Mouse (Mus musculus): ENCODE measurements around the gene Zbtb25. TPM values are rescaled to one million over a fixed set of nuclear protein-coding genes. Genes with fewer than 3 reads are reported as not detected.

Zbtb25 gene
- polyA plus RNA-seq, 1 experiment from 2014 or later, result 13.1 TPM

GRCm38 (mm10) chr12:76402991-76403885 is 33.8 kb upstream of the Zbtb25 start:
- Histone ChIP-seq H3K4me2 (peak overlapping the region; percentile 85), H3K4me3 (peak overlapping the region; percentile 70), H3K36me3 (no peaks in the 10 kb centered on the region), H3K9ac (peak overlapping the region; percentile 71), H3K27me3 (peaks cover 42% of the 10 kb centered on the region), H3K27ac (replicated peaks) (peak overlapping the region; percentile 91), H3K4me1 (replicated peaks) (peaks cover 24% of the 10 kb centered on the region), H3K9me3 (no peaks in the 10 kb centered on the region)
- peak; percentile 90 for ATAC-seq (ENCODE audit: low FRiP score, low read depth)
- WGBS, result under 1% methylated on average over 49 of the region's 54 CpGs

DNA sequence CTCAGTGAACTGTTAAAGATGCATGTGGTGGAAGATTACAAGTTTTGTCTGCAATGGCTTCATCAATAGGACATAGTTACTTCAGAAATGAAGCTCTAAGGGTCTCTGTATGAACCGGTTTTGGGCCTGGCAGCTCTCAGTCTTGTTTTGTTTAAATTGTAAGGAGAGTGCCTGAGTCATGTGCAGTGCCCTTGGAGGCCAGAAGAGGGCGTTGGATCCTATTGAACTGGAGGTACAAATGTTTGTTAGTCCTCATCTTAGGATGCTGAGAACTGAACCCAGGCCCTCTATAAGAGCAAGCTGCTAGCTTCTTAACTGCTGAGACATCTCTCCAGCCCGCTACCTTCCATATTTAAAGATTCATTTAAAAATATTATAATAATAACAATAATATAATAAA is 32.3 kb upstream of the Zbtb25 start:
- Histone ChIP-seq H3K4me3 (no peak overlapping the region), H3K4me2 (no peak overlapping the region), H3K27ac (replicated peaks) (no peak overlapping the region), H3K9me3 (no peaks in the 10 kb centered on the region), H3K27me3 (peaks cover 29% of the 10 kb centered on the region), H3K4me1 (replicated peaks) (peaks cover 24% of the 10 kb centered on the region), H3K9ac (no peak overlapping the region), H3K36me3 (no peaks in the 10 kb centered on the region)
- ATAC-seq (ENCODE audit: low FRiP score, low read depth), result no peak
- WGBS, result 60% methylated on average over 3 of the region's 3 CpGs

DNA sequence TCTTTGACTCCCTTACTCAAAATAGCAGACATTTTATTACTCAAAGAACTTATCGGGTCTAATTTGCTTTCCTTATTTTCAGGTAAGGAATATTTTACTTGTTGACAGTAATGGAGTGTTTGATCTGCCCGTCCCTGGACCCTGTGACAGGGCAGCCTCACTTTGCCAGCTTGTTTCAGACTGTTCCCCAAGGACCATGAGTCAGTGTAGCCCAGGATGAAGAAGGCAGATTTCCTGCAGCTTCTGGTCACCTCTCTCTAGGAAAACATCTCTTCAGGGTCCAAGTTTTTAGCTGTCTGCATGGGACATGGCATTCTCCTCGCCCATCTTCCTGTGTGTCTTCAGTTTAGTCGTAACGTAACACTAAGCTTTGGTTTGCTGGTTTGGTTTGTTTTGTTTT is 27.9 kb upstream of the Zbtb25 start:
- no peak for ATAC-seq (ENCODE audit: low FRiP score, low read depth)
- Histone ChIP-seq H3K36me3 (no peaks in the 10 kb centered on the region), H3K9ac (no peak overlapping the region), H3K4me3 (no peak overlapping the region), H3K4me1 (replicated peaks) (no peaks in the 10 kb centered on the region), H3K4me2 (no peak overlapping the region), H3K27me3 (peaks cover 7% of the 10 kb centered on the region), H3K27ac (replicated peaks) (no peak overlapping the region), H3K9me3 (no peaks in the 10 kb centered on the region)
- WGBS, result 86% methylated on average over 5 of the region's 5 CpGs

GRCm38 (mm10) chr12:76392979-76393378 is 23.6 kb upstream of the Zbtb25 start:
- Histone ChIP-seq H3K4me1 (replicated peaks) (no peaks in the 10 kb centered on the region), H3K36me3 (no peaks in the 10 kb centered on the region), H3K4me3 (no peak overlapping the region), H3K27ac (replicated peaks) (no peak overlapping the region), H3K9ac (no peak overlapping the region), H3K27me3 (no peaks in the 10 kb centered on the region), H3K9me3 (no peaks in the 10 kb centered on the region), H3K4me2 (no peak overlapping the region)
- 86% methylated on average over 5 of the region's 5 CpGs for WGBS
- no peak for ATAC-seq (ENCODE audit: low FRiP score, low read depth)

- H3K4me1 ChIP-seq (replicated peaks), result no peaks in the 10 kb centered on the region
- H3K27me3 ChIP-seq, result no peaks in the 10 kb centered on the region
- no peaks in the 10 kb centered on the region for H3K36me3 ChIP-seq
- H3K9ac ChIP-seq, result no peak overlapping the region
- H3K4me2 ChIP-seq, result no peak overlapping the region
- no peak overlapping the region for H3K4me3 ChIP-seq
- ATAC-seq (ENCODE audit: low FRiP score, low read depth), result no peak
- 80% methylated on average over 3 of the region's 3 CpGs for WGBS
- H3K27ac ChIP-seq (replicated peaks), result no peak overlapping the region
- no peaks in the 10 kb centered on the region for H3K9me3 ChIP-seq
Observed at GRCm38 (mm10) chr12:76391595-76392271, 22.3 kb upstream of the Zbtb25 start.

GRCm38 (mm10) chr12:76388794-76389193 is 19.4 kb upstream of the Zbtb25 start:
- ATAC-seq (ENCODE audit: low FRiP score, low read depth), result no peak
- H3K4me1 ChIP-seq (replicated peaks), result no peaks in the 10 kb centered on the region
- H3K27ac ChIP-seq (replicated peaks), result no peak overlapping the region
- no peaks in the 10 kb centered on the region for H3K9me3 ChIP-seq
- no peak overlapping the region for H3K4me3 ChIP-seq
- no peaks in the 10 kb centered on the region for H3K36me3 ChIP-seq
- no peaks in the 10 kb centered on the region for H3K27me3 ChIP-seq
- no peak overlapping the region for H3K4me2 ChIP-seq
- 53% methylated on average over 11 of the region's 11 CpGs for WGBS
- no peak overlapping the region for H3K9ac ChIP-seq

- Histone ChIP-seq H3K27ac (replicated peaks) (no peak overlapping the region), H3K36me3 (no peaks in the 10 kb centered on the region), H3K9me3 (no peaks in the 10 kb centered on the region), H3K9ac (no peak overlapping the region), H3K4me1 (replicated peaks) (no peaks in the 10 kb centered on the region), H3K27me3 (no peaks in the 10 kb centered on the region), H3K4me3 (no peak overlapping the region), H3K4me2 (no peak overlapping the region)
- WGBS, result 97% methylated on average over 8 of the region's 8 CpGs
- no peak for ATAC-seq (ENCODE audit: low FRiP score, low read depth)
Observed at GRCm38 (mm10) chr12:76385342-76385741, 15.9 kb upstream of the Zbtb25 start.

DNA sequence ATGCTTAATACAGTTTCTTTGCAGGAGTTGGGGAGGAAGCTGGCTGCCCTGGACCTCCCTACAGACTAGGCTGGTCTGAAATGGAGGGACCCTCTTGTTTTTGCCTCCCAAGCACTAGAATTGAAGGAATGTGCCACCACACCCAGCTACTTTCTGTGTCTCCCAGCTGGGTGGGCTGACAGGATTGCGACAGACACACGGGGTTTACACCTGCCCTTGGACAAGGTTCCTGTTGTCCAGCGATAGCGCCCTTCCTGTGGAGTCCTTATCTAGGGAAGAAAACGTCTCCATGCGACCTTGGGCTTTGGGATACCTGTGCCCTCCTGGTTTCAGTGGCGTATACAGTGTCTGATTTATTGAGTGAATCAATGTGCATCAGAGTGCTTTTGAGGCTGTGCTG is 10.7 kb upstream of the Zbtb25 start:
- H3K9me3 ChIP-seq, result no peaks in the 10 kb centered on the region
- H3K4me1 ChIP-seq (replicated peaks), result no peaks in the 10 kb centered on the region
- no peaks in the 10 kb centered on the region for H3K36me3 ChIP-seq
- WGBS, result 88% methylated on average over 7 of the region's 7 CpGs
- no peaks in the 10 kb centered on the region for H3K27me3 ChIP-seq
- ATAC-seq (ENCODE audit: low FRiP score, low read depth), result no peak
- no peak overlapping the region for H3K27ac ChIP-seq (replicated peaks)
- no peak overlapping the region for H3K4me2 ChIP-seq
- H3K9ac ChIP-seq, result no peak overlapping the region
- no peak overlapping the region for H3K4me3 ChIP-seq

DNA sequence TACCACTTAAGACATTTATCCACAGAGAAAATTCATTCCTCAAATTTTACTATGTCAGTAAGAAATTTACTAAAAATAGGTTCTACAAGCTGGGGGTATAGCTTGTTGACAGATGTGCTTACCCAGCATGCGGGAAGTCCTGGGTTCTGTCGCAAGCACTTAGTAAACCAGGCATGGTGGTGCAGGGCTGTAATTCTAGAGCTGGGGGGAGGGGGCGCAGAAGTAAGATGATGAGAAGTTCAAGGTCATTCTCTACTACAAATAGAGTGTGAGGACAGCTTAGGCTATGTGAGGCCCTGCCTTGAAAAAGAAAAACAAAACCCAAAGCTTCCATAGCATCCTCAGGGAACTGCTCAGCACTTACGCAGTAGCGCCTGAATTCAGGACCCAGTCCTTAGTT is 9.2 kb upstream of the Zbtb25 start:
- H3K9me3 ChIP-seq, result no peaks in the 10 kb centered on the region
- H3K27ac ChIP-seq (replicated peaks), result no peak overlapping the region
- H3K4me2 ChIP-seq, result no peak overlapping the region
- no peaks in the 10 kb centered on the region for H3K36me3 ChIP-seq
- WGBS, result 95% methylated on average over 5 of the region's 5 CpGs
- H3K27me3 ChIP-seq, result no peaks in the 10 kb centered on the region
- no peak overlapping the region for H3K9ac ChIP-seq
- H3K4me1 ChIP-seq (replicated peaks), result no peaks in the 10 kb centered on the region
- no peak overlapping the region for H3K4me3 ChIP-seq
- no peak for ATAC-seq (ENCODE audit: low FRiP score, low read depth)

DNA sequence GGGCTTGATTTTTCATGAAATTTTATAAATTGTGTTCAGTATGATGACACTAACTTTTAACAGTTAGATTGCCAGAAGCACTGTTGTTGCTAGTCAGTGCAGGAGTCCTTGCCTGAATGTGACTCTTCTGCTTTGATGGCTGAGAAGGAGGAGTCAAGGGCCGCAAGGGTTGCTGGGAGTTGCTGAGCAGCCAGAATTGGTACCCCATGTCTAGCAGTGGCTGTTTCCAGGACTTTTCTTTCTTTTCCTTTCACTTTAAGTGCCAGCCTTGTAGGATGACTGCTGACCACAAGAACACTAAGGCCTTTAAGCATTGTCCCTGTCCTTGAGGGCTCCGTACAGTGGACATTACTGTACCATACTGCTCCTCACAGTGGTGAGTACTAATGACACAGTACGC is 8.3 kb upstream of the Zbtb25 start:
- H3K27ac ChIP-seq (replicated peaks), result no peak overlapping the region
- no peak overlapping the region for H3K9ac ChIP-seq
- 89% methylated on average over 3 of the region's 3 CpGs for WGBS
- H3K4me2 ChIP-seq, result no peak overlapping the region
- no peak overlapping the region for H3K4me3 ChIP-seq
- 0 out of 2 replicates have a peak, but pooled peaks cover 3% of the 10 kb centered on the region for H3K4me1 ChIP-seq (replicated peaks)
- H3K27me3 ChIP-seq, result no peaks in the 10 kb centered on the region
- H3K36me3 ChIP-seq, result no peaks in the 10 kb centered on the region
- H3K9me3 ChIP-seq, result no peaks in the 10 kb centered on the region
- ATAC-seq (ENCODE audit: low FRiP score, low read depth), result no peak

- 90% methylated on average over 6 of the region's 6 CpGs for WGBS
- Histone ChIP-seq H3K4me1 (replicated peaks) (peaks cover 8% of the 10 kb centered on the region), H3K9me3 (no peaks in the 10 kb centered on the region), H3K27ac (replicated peaks) (no peak overlapping the region), H3K27me3 (no peaks in the 10 kb centered on the region), H3K9ac (no peak overlapping the region), H3K36me3 (no peaks in the 10 kb centered on the region), H3K4me2 (no peak overlapping the region), H3K4me3 (no peak overlapping the region)
- no peak for ATAC-seq (ENCODE audit: low FRiP score, low read depth)
Observed at GRCm38 (mm10) chr12:76377059-76377458, 7.7 kb upstream of the Zbtb25 start.

DNA sequence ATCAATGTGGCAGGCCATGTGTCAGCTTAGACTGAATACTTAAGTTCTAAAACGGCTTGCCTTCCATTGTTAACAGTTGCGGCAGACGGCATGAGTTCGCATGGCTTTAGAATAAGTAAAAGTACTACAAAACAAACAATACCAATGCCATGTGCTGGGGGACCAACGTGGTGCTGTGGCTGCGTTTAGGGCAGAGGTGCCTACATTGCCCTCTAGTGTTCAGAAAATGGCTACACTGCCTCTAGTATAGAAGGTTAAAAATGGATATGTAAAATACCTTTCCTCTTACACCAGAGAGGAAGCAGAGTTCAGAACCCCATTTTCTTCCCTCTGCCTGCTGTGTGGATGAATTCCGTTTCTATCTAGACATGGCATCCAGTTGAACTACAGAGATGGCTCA is 7.2 kb upstream of the Zbtb25 start:
- no peak overlapping the region for H3K27ac ChIP-seq (replicated peaks)
- peaks cover 12% of the 10 kb centered on the region for H3K4me1 ChIP-seq (replicated peaks)
- H3K4me2 ChIP-seq, result no peak overlapping the region
- no peak overlapping the region for H3K4me3 ChIP-seq
- H3K9ac ChIP-seq, result no peak overlapping the region
- no peaks in the 10 kb centered on the region for H3K36me3 ChIP-seq
- no peaks in the 10 kb centered on the region for H3K27me3 ChIP-seq
- no peaks in the 10 kb centered on the region for H3K9me3 ChIP-seq
- 37% methylated on average over 7 of the region's 7 CpGs for WGBS
- no peak for ATAC-seq (ENCODE audit: low FRiP score, low read depth)
